Mouse (Mus musculus): Measurements from ENCODE around the gene Spats2. TPM values are rescaled to one million over a fixed set of nuclear protein-coding genes. Genes with fewer than 3 reads are reported as not detected.
A peak's percentile ranks its signal among the peaks of the same experiment; 100 is the strongest.

The Spats2 gene
- polyA plus RNA-seq, 1 experiment: 39.1 TPM

GRCm38 (mm10) chr15:99120814-99121213 lies 4.9 kb upstream of the Spats2 start:
- no peak for TF ChIP-seq MAX (IDR thresholded peaks at IDR 0.05; ENCODE audit: low read depth)
- TF ChIP-seq TCF12 (IDR thresholded peaks at IDR 0.05; ENCODE audit: insufficient read depth, poor library complexity, severe bottlenecking): no peak
- TF ChIP-seq MYOG (IDR thresholded peaks at IDR 0.05; ENCODE audit: control insufficient read depth in 1 of 3, insufficient read depth in 1 of 3, insufficient read length in 2 of 3, low read depth in 2 of 3): no peak
- no peak for TF ChIP-seq MYOD1 (IDR thresholded peaks at IDR 0.05; ENCODE audit: control insufficient read depth in 1 of 3, insufficient read length in 2 of 3, low read depth in 2 of 3)
- TF ChIP-seq POLR2AphosphoS2 (IDR thresholded peaks at IDR 0.05; ENCODE audit: insufficient read length, low read depth): no peak
- no peak for TF ChIP-seq TCF3 (IDR thresholded peaks at IDR 0.05; ENCODE audit: insufficient read length, low read depth)
- no peak for TF ChIP-seq USF1 (IDR thresholded peaks at IDR 0.05; ENCODE audit: low read depth)
- no peaks in the 10 kb centered on the region for H3K79me2 ChIP-seq (ENCODE audit: control insufficient read depth, insufficient read depth)
- H3K4me2 ChIP-seq (ENCODE audit: low read depth): no peak overlapping the region
- no peaks in the 10 kb centered on the region for H3K27me3 ChIP-seq (ENCODE audit: control insufficient read depth, insufficient read depth, insufficient read length)
- H3ac ChIP-seq (ENCODE audit: control insufficient read depth, insufficient read length): no peak overlapping the region
- H3K36me3 ChIP-seq (ENCODE audit: control insufficient read depth, insufficient read depth): no peaks in the 10 kb centered on the region
- H3K4me3 ChIP-seq: no peak overlapping the region

GRCm38 (mm10) chr15:99122642-99123041 lies 3.1 kb upstream of the Spats2 start:
- Histone ChIP-seq H3K36me3 (ENCODE audit: control insufficient read depth, insufficient read depth) (no peaks in the 10 kb centered on the region), H3K4me3 (no peak overlapping the region), H3K4me2 (ENCODE audit: low read depth) (no peak overlapping the region), H3K27me3 (ENCODE audit: control insufficient read depth, insufficient read depth, insufficient read length) (no peaks in the 10 kb centered on the region), H3K79me2 (ENCODE audit: control insufficient read depth, insufficient read depth) (peaks cover 9% of the 10 kb centered on the region), H3ac (ENCODE audit: control insufficient read depth, insufficient read length) (no peak overlapping the region)
- TF ChIP-seq POLR2A (IDR thresholded peaks at IDR 0.05; ENCODE audit: insufficient read length, low read depth): no peak
- peak; percentile 65 for TF ChIP-seq CEBPB (IDR thresholded peaks at IDR 0.05; ENCODE audit: insufficient read depth, poor library complexity, severe bottlenecking)
- TF ChIP-seq MAX (IDR thresholded peaks at IDR 0.05; ENCODE audit: low read depth): no peak

GRCm38 (mm10) chr15:99126081-99126815 lies 532 bp downstream of the Spats2 start:
- Histone ChIP-seq H3K4me3 (peak overlapping the region; percentile 79), H3ac (ENCODE audit: control insufficient read depth, insufficient read length) (peak overlapping the region; percentile 89), H3K36me3 (ENCODE audit: control insufficient read depth, insufficient read depth) (no peaks in the 10 kb centered on the region), H3K27me3 (ENCODE audit: control insufficient read depth, insufficient read depth, insufficient read length) (no peaks in the 10 kb centered on the region), H3K79me2 (ENCODE audit: control insufficient read depth, insufficient read depth) (peaks cover 26% of the 10 kb centered on the region), H3K4me2 (ENCODE audit: low read depth) (peak overlapping the region; percentile 83)
- TF ChIP-seq MAX (IDR thresholded peaks at IDR 0.05; ENCODE audit: low read depth) (no peak), POLR2A (IDR thresholded peaks at IDR 0.05; ENCODE audit: insufficient read length, low read depth) (peak; percentile 77), MYOD1 (IDR thresholded peaks at IDR 0.05; ENCODE audit: control insufficient read depth in 1 of 3, insufficient read length in 2 of 3, low read depth in 2 of 3) (peak in 1 of 3 experiments; percentile 29), POLR2AphosphoS2 (IDR thresholded peaks at IDR 0.05; ENCODE audit: insufficient read length, low read depth) (peak; percentile 85), MYOG (IDR thresholded peaks at IDR 0.05; ENCODE audit: control insufficient read depth in 1 of 3, insufficient read depth in 1 of 3, insufficient read length in 2 of 3, low read depth in 2 of 3) (no peak), USF1 (IDR thresholded peaks at IDR 0.05; ENCODE audit: low read depth) (no peak), E2F4 (IDR thresholded peaks at IDR 0.05; ENCODE audit: insufficient read depth) (no peak), SRF (IDR thresholded peaks at IDR 0.05; ENCODE audit: control insufficient read depth, insufficient read length, low read depth) (no peak), TCF3 (IDR thresholded peaks at IDR 0.05; ENCODE audit: insufficient read length, low read depth) (no peak), TCF12 (IDR thresholded peaks at IDR 0.05; ENCODE audit: insufficient read depth, poor library complexity, severe bottlenecking) (no peak)

GRCm38 (mm10) chr15:99126816-99127365 lies 1.2 kb downstream of the Spats2 start:
- TF ChIP-seq CEBPB (IDR thresholded peaks at IDR 0.05; ENCODE audit: insufficient read depth, poor library complexity, severe bottlenecking) (no peak), SRF (IDR thresholded peaks at IDR 0.05; ENCODE audit: control insufficient read depth, insufficient read length, low read depth) (no peak), MYOG (IDR thresholded peaks at IDR 0.05; ENCODE audit: control insufficient read depth in 1 of 3, insufficient read depth in 1 of 3, insufficient read length in 2 of 3, low read depth in 2 of 3) (no peak), MYOD1 (IDR thresholded peaks at IDR 0.05; ENCODE audit: control insufficient read depth in 1 of 3, insufficient read length in 2 of 3, low read depth in 2 of 3) (no peak), TCF12 (IDR thresholded peaks at IDR 0.05; ENCODE audit: insufficient read depth, poor library complexity, severe bottlenecking) (no peak), MAX (IDR thresholded peaks at IDR 0.05; ENCODE audit: low read depth) (no peak), USF1 (IDR thresholded peaks at IDR 0.05; ENCODE audit: low read depth) (no peak), TCF3 (IDR thresholded peaks at IDR 0.05; ENCODE audit: insufficient read length, low read depth) (no peak), REST (IDR thresholded peaks at IDR 0.05; ENCODE audit: insufficient read depth, insufficient read length) (no peak), E2F4 (IDR thresholded peaks at IDR 0.05; ENCODE audit: insufficient read depth) (no peak)
- peak overlapping the region; percentile 89 for H3ac ChIP-seq (ENCODE audit: control insufficient read depth, insufficient read length)
- H3K36me3 ChIP-seq (ENCODE audit: control insufficient read depth, insufficient read depth): no peaks in the 10 kb centered on the region
- H3K4me3 ChIP-seq: peak overlapping the region; percentile 79
- H3K79me2 ChIP-seq (ENCODE audit: control insufficient read depth, insufficient read depth): peaks cover 32% of the 10 kb centered on the region
- H3K4me2 ChIP-seq (ENCODE audit: low read depth): peak overlapping the region; percentile 72
- no peaks in the 10 kb centered on the region for H3K27me3 ChIP-seq (ENCODE audit: control insufficient read depth, insufficient read depth, insufficient read length)
